Mouse (Mus musculus): ENCODE data around the gene Pnmal1. TPM values are rescaled to one million over a fixed set of nuclear protein-coding genes. Genes with fewer than 3 reads are reported as not detected.

Gene Pnmal1
- total RNA-seq, 4 experiments from 2014 or later: not detected

DNA sequence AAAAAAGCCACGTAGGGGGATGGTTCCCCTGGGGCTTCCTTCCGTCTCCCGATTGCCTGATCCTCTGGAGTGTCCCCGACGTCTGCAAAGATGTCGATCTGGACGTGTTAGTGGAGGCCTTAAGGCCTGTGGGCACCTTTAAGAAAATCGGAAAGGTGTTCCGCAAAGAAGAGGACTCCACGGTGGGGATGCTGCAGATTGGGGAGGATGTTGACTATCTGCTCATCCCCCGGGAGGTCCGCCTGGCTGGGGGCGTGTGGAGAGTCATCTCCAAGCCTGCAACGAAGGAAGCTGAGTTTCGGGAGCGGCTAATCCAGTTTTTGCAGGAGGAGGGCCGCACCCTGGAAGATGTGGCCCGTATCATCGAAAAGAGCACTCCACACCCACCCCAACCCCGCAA is 34.9 kb downstream of the Pnmal1 start:
- DNase-seq (ENCODE audit: low spot score): no peak

DNA sequence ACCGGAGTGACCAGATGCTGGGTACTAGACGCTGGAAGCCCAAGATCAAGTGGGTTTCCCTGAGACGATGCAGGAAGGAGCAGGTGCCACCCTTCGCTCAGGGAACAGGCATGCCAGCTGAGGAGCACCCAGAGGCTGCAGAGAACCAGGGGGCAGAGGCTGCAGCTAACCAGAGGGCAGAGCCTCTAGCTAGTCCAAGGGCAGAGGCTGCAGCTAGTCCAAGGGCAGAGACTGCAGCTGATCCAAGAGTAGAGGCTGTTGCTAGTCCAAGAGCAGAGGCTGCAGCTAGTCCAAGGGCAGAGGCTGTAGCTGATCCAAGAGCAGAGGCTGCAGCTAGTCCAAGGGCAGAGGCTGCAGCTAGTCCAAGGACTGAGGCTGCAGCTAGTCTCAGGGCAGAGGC is 35.9 kb downstream of the Pnmal1 start:
- DNase-seq (ENCODE audit: low spot score): no peak

DNA sequence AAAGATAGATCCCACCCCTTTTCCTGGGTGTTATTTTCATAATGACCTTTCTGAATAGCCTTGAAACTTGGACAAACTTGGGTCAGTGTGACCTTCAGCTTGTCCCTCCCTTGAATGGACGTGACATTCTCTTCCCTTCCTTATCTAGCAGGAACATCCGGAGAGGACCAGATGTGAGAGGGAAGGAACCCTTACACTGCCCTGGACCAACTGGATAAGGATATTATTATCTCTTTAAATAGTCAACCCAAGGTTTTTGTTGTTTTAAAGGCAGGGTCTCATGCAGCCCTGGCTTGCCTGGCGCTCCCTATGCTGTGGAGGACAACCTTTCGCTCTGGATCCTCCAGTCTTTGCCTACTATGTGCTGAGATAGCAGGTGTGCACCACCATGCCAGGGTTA is 39.8 kb downstream of the Pnmal1 start:
- no peak for DNase-seq (ENCODE audit: low spot score)

DNA sequence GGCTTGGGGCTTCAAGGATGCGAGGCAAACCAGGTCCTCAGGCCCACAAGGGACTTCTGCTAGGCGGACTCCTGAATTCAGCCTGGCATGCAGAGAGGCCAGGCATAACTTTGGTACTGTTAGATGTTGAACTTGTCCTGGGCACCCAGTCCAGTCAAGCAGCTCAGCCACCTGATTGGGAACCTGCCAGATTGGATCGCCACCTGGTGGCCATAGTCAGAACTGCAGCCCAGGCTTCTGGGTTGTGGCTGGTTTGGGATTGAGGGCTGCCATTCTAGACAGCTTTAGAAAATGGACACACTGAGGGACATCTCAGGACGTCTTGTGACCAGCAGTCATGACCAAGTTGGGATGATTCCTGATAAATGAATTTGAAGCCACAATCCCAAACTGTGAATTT is 40.2 kb downstream of the Pnmal1 start:
- DNase-seq (ENCODE audit: low spot score): peak; percentile 88

DNA sequence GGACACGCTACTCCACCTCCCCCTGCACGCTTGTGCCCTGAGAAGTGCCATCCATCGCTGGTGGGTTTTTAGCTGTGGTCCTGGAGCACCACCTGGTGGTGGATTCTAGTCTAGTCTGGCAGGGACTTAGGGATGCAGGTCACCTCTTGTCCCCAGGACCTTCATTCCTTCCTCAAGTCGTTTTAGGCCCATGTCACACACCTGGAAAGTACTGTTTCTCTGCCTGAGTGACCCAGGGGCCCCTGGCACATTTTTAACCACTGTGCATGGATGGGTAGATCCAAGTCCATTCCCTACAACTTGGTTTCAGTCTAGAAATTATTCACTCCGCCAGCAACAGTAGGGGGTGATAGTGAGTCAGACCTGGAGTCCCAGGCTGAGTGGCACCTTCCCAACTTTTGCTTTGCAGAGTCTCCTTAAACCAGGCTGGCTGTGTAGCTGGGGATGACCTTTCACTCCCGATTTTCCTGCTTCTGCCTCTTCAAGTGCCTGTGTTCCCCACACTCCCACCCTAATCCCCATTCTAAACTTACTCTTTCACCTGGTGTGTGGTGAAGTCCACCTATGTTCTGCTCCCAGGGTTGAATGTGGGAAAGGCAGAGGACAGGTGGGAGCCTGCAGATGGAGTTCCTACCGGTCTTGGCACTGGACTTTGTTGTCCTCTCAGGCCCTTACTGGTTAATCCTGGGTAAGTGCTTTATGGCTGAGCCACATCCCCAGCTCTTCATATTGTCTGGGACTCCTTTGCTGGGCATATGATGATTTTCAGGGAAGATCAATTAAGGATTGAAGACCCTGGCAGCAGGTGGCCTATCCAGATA is 43.1 kb downstream of the Pnmal1 start:
- peak; percentile 75 for DNase-seq (ENCODE audit: low spot score)

DNA sequence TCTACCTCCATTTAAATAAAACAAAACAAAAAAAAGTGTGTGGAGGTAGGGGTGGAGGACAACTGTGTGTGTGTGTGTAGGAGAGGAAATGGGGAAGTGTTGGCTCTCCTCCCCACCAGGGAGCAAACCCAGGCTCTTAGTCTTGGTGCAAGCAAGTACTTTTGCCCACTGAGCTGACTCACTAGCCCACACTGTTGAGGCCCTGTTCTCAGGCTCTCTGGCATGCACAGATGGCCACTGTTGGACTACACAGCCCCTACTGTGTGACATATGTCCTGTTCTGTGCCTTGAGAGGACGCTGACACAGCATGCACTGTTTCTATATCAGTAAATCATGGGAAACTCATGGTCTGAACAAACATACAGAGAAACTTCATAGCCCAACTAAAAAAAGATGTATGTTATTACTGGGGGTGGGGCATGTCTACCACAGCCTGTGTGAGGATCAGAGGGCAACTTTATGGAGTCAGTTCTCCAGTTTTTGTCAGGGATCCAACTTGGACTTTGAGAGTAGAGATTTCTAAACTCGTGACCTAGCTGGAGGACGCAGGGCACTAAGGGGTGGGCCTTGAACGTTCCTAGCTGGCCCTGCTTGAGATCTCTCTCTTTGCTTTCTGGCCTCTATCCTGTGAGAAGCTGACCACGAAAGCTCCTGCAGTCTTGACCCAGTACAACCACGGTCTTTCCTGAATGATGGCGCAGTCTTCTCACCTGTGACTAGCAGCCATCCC is 43.9 kb downstream of the Pnmal1 start:
- no peak for DNase-seq (ENCODE audit: low spot score)

DNA sequence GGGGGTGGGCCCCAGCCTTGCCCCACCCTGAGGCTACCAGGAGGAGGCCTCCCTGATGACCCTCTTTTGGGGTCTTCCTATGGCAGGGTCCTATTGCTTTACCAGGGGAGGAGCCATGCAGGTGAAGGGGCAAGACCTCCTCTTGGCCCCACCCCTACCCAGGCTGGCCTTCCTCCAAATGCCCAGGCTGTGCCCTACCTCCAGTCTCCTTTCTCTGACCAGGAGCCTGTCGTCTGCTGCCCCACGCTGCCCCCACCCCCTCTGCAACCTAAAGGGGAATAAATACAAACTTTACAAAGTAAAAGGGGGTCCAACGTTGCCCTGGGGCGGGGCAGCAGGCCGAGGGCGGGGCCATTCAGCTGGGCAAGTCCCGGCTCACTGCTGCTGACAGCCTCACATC is 45.2 kb downstream of the Pnmal1 start:
- DNase-seq (ENCODE audit: low spot score): no peak

DNA sequence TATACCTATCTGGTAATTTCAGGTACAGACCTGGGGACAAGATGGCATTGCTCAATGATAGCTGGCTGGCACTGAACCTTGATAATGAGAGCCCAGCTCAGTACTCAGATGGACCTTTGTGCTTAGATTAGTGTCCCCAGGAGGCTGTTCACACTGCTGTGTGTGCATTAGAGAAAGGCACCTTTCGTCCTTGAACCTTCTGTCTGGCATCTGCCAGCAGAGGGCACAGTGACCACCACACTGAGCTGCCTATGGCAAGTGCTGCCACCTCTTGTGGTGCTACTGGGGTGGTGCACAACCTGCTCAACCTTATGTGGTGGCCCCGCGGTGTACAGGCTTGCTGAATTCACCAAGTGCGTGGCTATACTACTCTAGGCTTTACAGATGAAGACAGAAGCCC is 47.8 kb downstream of the Pnmal1 start:
- DNase-seq (ENCODE audit: low spot score): no peak

DNA sequence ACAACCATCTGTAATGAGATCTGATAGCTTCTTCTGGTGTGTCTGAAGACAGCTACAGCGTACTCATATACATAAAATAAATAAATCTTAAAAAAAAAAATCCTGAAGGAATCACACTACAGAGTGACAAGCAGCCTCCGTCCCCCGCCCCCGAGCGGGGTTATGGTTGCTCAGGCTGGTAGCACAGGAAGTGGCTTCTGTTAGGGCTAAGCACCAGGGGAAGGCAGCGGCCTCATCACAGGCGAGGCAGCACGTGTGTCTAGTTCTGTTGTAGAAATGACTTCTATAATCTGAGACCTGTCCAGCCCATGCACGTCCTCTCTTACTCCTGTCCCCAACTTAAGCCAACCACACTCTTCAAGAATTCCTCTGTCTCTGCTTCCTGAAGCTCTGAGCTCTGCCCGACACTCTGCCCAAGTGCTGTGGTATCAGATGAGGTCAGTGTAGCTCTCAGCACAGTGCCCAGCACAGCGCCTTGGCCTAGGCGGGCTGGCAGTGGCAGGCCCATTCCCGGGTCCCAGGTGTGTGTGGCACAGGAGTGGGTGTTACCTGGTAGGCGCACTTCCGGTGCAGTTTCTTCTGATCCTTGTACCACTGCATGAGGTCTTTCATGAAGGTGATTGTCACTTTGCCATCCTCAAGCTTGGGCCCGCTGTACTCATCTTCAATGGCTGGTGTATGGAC is 50.0 kb downstream of the Pnmal1 start:
- DNase-seq (ENCODE audit: low spot score): no peak

DNA sequence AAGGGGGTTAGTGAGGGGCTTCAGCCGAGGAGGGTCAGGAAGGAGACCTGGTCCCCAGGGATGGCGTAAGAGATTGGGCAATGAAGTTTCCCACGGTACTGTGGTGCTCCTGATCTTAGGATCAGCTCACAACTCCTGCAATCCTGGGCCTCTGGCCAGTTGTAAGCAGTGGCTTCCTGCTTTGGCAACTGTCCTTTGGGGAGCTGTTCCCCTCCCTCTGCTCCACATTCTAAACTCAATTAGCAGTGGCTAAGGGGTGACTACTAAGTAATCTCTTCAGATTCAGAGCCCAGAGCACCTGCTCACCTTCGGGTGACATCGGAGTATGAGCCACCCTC is 50.5 kb downstream of the Pnmal1 start:
- DNase-seq (ENCODE audit: low spot score): no peak

DNA sequence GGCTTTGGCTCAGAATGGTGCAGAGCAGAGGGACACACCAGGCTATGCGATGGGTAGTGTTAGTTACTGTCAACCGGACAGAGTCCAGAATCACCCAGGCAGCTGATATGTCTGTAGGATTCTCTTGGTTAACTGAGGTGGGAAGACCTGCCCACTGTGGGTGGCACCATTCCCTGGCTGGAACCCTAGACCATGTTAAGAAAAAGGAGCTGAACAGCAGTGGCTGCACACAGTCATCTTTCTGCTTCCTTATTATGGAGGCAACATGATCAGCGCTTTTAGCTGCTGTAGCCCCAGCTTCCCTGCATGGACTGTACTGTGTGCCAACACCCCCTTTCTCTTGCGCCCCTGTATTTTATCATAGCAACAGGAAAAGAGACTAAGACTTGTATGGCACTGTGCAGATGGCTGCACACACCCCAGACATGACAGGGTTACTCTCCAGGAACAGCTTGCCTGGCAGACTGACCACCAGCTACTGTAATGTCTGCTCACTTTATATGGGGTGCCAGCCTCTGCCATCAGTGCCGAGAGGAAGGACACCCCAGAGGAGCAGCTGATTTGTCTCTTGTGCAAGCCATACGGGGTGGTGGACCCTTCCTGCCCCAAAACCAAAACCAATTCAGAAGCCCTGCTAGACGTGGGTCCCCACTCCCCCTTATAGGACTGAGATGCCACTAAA is 52.6 kb downstream of the Pnmal1 start:
- no peak for DNase-seq (ENCODE audit: low spot score)

Other genes with a start within 250 kb of the Pnmal1 start
- not detected for gene Ceacam9, start 237.8 kb upstream of the Pnmal1 start, total RNA-seq (2022)
- gene Ap2s1, start 221.3 kb upstream of the Pnmal1 start, total RNA-seq (2022): 10 to 100 TPM; 65.2 to 74.9 (median 70.8) TPM
- gene Slc1a5, start 178.3 kb upstream of the Pnmal1 start, total RNA-seq (2022): 10 to 100 TPM; 14.5 to 21.7 (median 17.7) TPM
- gene Strn4, start 143.8 kb upstream of the Pnmal1 start, total RNA-seq (2022): 10 to 100 TPM; 47.9 to 61.2 (median 49.1) TPM
- 10 to 100 TPM; 47.3 to 56.4 (median 53.0) TPM for gene Fkrp, start 142.9 kb upstream of the Pnmal1 start, total RNA-seq (2022)
- 10 to 100 TPM; 13.1 to 16.7 (median 14.8) TPM for gene Prkd2, start 116.8 kb upstream of the Pnmal1 start, total RNA-seq (2022)
- gene Dact3, start 84.4 kb upstream of the Pnmal1 start, total RNA-seq (2022): 1 to 10 TPM; 8.0 to 9.5 (median 8.6) TPM
- gene Gng8, start 67.9 kb upstream of the Pnmal1 start, total RNA-seq (2022): 1 to 10 TPM; 1.0 to 1.5 (median 1.1) TPM
- 1 to 10 TPM; 1.9 to 3.5 (median 3.1) TPM for gene Ptgir, start 53.2 kb upstream of the Pnmal1 start, total RNA-seq (2022)
- gene Calm3, start 35.6 kb upstream of the Pnmal1 start, total RNA-seq (2022): 100 to 1,000 TPM; 153 to 208 (median 191) TPM
- 1 to 10 TPM; 3.5 to 4.9 (median 4.3) TPM for gene Pnmal2, start 15.0 kb upstream of the Pnmal1 start, total RNA-seq (2022)
- gene Gm42372, start 23.4 kb downstream of the Pnmal1 start, total RNA-seq (2022): not detected
- gene Ccdc8, start 33.0 kb downstream of the Pnmal1 start, total RNA-seq (2022): 1 to 10 TPM; 3.2 to 5.1 (median 4.5) TPM
- 100 to 1,000 TPM in 2 of 4 experiments, 10 to 100 TPM in 2; 95.4 to 106 (median 99.0) TPM for gene Ppp5c, start 68.2 kb downstream of the Pnmal1 start, total RNA-seq (2022)
- 1 to 10 TPM in 2 of 4 experiments, under 1 TPM in 2; 0.80 to 3.1 (median 1.6) TPM for gene Hif3a, start 102.7 kb downstream of the Pnmal1 start, total RNA-seq (2022)
- gene Psg16, start 114.4 kb downstream of the Pnmal1 start, total RNA-seq (2022): under 1 TPM in 3 of 4 experiments, not detected in 1; 0.09 to 0.22 (median 0.14) TPM
- not detected for gene Ceacam3, start 190.6 kb downstream of the Pnmal1 start, total RNA-seq (2022)
- not detected for gene Psg29, start 243.8 kb downstream of the Pnmal1 start, total RNA-seq (2022)

Measured in heart, adult 8-10 months (tissue).